Mouse (Mus musculus) liver, embryonic 14.5 days (tissue): ENCODE data around the gene D6Ertd527e. TPM values are rescaled to one million over a fixed set of nuclear protein-coding genes. Genes with fewer than 3 reads are reported as not detected.

ENCODE experiments used
- ATAC-seq: fragments of 200-750 bp; cut with Nextera tagmentation; 2 replicates; pipeline ENCODE4 v1.8.0; 2017; ENCODE audit warnings: moderate number of reproducible peaks, mild to moderate bottlenecking, moderate library complexity; ENCODE audit not compliant: insufficient read depth
- DNase-seq, 3 experiments: peaks; one replicate each; pipeline ENCODE4 v3.0.0-alpha.2; 2012 to 2013; ENCODE audit warnings: low read depth in 3 of 3, low spot score in 3 of 3
- H3K27ac ChIP-seq: fragments of 300-500 bp; sonication (generic); 2 replicates; pipeline ENCODE4 v1.5.1; 2014; ENCODE audit warnings: moderate library complexity, mild to moderate bottlenecking, control low read depth, inconsistent platforms
- H3K27me3 ChIP-seq: fragments of 300-500 bp; sonication (generic); 2 replicates; pipeline ENCODE4 v1.6.1; 2014; ENCODE audit warnings: mild to moderate bottlenecking, low read length, moderate library complexity; ENCODE audit not compliant: control insufficient read depth, insufficient read depth
- H3K36me3 ChIP-seq: fragments of 300-500 bp; sonication (generic); replicated peaks from 2 replicates; pipeline ENCODE4 v1.6.1; 2014; ENCODE audit warnings: low read depth; ENCODE audit not compliant: control insufficient read depth, insufficient read depth
- H3K4me1 ChIP-seq, 2 experiments: fragments of 200-500 bp in 1 of 2; fragments of 300-500 bp in 1 of 2; sonication (generic) in 1 of 2; replicated peaks; 2 replicates each; pipeline ENCODE4 v1.6.1; 2012 to 2014; ENCODE audit warnings: antibody characterized with exemption in 1 of 2, inconsistent platforms in 1 of 2, low read length in 1 of 2; ENCODE audit not compliant: control insufficient read depth in 2 of 2, insufficient read depth in 2 of 2
- H3K4me2 ChIP-seq: fragments of 300-500 bp; sonication (generic); 2 replicates; pipeline ENCODE4 v1.6.1; 2014; ENCODE audit warnings: low read depth, mild to moderate bottlenecking, control low read depth, moderate library complexity
- H3K4me3 ChIP-seq, 2 experiments: fragments of 200-500 bp in 1 of 2; fragments of 300-500 bp in 1 of 2; sonication (generic) in 1 of 2; 2 replicates each; pipeline ENCODE4 v1.5.1; 2012 to 2014; ENCODE audit warnings: low read depth in 2 of 2, low read length in 2 of 2, mild to moderate bottlenecking in 2 of 2, control low read depth in 1 of 2, inconsistent platforms in 1 of 2, moderate library complexity in 1 of 2; ENCODE audit not compliant: insufficient read depth in 1 of 2
- H3K9ac ChIP-seq: fragments of 300-500 bp; sonication (generic); replicated peaks from 2 replicates; pipeline ENCODE4 v1.6.1; 2014; ENCODE audit warnings: mild to moderate bottlenecking, control low read depth, moderate library complexity
- H3K9me3 ChIP-seq: fragments of 300-500 bp; sonication (generic); 2 replicates; pipeline ENCODE4 v1.6.1; 2016; ENCODE audit warnings: low read length, mixed read lengths; ENCODE audit not compliant: control insufficient read depth
- CTCF ChIP-seq: IDR thresholded peaks from 2 replicates; pipeline ENCODE4 v1.5.1; 2016; ENCODE audit warnings: antibody characterized with exemption, low read depth, control low read depth
- EP300 ChIP-seq: IDR thresholded peaks from 2 replicates; pipeline ENCODE4 v1.6.1; 2016; ENCODE audit warnings: antibody characterized with exemption, low read depth
- WGBS: fragments of 180-500 bp; shearing (Covaris S2); extraction: QIAGEN DNeasy Blood & Tissue Kit; methylation state at CpG from one replicate; pipeline ENCODE4 v1.1.7; 2014; ENCODE audit not compliant: insufficient replicate concordance; 5-methylcytosine and 5-hydroxymethylcytosine counted together
- polyA plus RNA-seq, 2 experiments: library from polyadenylated mRNA; depleted of rRNA in 1 of 2; stranded (reverse) in 1 of 2; unstranded in 1 of 2; fragments of >200 nt; fragmentation: Nextera tagmentation in 1 of 2; extraction: Ambion mirVana in 1 of 2; gene quantifications; 2 replicates each; pipeline versions ENCODE4 v1.2.1 to v1.2.3; 2012 to 2014

Gene D6Ertd527e
- polyA plus RNA-seq, 2 experiments: 0.01 TPM; not detected in 1

- no peak overlapping the region for H3K9ac ChIP-seq
- no peak for DNase-seq
- no peaks in the 10 kb centered on the region for H3K27me3 ChIP-seq
- ATAC-seq: no peak
- no peak overlapping the region for H3K27ac ChIP-seq
- no peaks in the 10 kb centered on the region for H3K9me3 ChIP-seq
- TF ChIP-seq EP300 (no peak), CTCF (no peak)
- WGBS: 62% methylated on average over 3 of the region's 3 CpGs
- H3K4me2 ChIP-seq: no peak overlapping the region
- H3K4me1 ChIP-seq: peaks cover 8% of the 10 kb centered on the region in 2 experiments
- no peaks in the 10 kb centered on the region for H3K36me3 ChIP-seq
- H3K4me3 ChIP-seq: no peak overlapping the region
Observed at GRCm38 (mm10) chr6:87133520-87133919, 29.0 kb downstream of the D6Ertd527e start.

DNA sequence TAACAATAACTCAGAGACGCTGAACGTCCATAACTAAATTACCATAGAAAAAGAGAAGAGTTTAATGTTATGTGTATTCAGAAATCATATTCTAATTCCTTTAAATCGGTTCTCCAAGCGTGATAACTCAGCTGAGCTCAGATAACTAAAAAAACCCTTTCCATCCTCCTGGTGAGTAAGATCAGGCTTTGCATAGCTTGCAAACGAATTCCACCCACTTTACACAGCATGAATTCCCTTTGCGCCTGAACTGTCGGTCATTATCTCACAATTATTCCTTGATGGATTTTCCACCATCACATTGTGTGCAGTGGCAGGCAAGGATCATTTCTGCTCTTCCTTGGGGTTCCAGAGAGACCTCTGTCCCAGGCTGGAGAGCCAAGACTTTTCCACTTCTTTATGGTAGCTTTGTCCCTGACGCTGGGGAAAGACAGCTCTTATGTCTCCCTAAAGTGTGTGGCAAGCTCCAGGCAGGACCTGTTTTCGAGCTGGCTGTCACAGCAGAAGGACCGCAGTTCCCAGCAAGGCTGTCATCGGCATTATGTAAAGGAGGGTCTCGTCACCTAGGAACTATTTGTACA, 29.5 kb downstream of the D6Ertd527e start:
- TF ChIP-seq EP300 (no peak), CTCF (no peak)
- H3K36me3 ChIP-seq: no peaks in the 10 kb centered on the region
- no peak overlapping the region for H3K9ac ChIP-seq
- H3K27ac ChIP-seq: no peak overlapping the region
- H3K9me3 ChIP-seq: no peaks in the 10 kb centered on the region
- H3K4me3 ChIP-seq: no peak overlapping the region
- ATAC-seq (no peak), DNase-seq (no peak)
- H3K4me2 ChIP-seq: no peak overlapping the region
- H3K4me1 ChIP-seq: peaks cover 13 to 14% of the 10 kb centered on the region in 2 experiments
- no peaks in the 10 kb centered on the region for H3K27me3 ChIP-seq
- WGBS: 64% methylated on average over 12 of the region's 12 CpGs

GRCm38 (mm10) chr6:87138479-87138878, 33.9 kb downstream of the D6Ertd527e start:
- DNase-seq (peak in 1 of 3 experiments; percentile 46), ATAC-seq (peak; percentile 70)
- Histone ChIP-seq H3K27me3 (no peaks in the 10 kb centered on the region), H3K27ac (peak overlapping the region; percentile 3), H3K4me2 (peak overlapping the region; percentile 14; the same call in 1 of the 2 replicates), H3K4me1 (peaks cover 27% of the 10 kb centered on the region in 2 experiments), H3K36me3 (no peaks in the 10 kb centered on the region), H3K9ac (no peak overlapping the region), H3K4me3 (no peak overlapping the region), H3K9me3 (no peaks in the 10 kb centered on the region)
- TF ChIP-seq EP300 (peak; percentile 38; the same call in 1 of the 2 replicates), CTCF (no peak)
- 21% methylated on average over 5 of the region's 5 CpGs for WGBS

- peak overlapping the region; percentile 21 for H3K4me2 ChIP-seq
- no peaks in the 10 kb centered on the region for H3K9me3 ChIP-seq
- H3K9ac ChIP-seq: no peak overlapping the region
- H3K4me3 ChIP-seq: no peak overlapping the region
- DNase-seq (peak; percentile 28 to 69 (median 58)), ATAC-seq (peak; percentile 83)
- WGBS: 50% methylated on average over 12 of the region's 12 CpGs
- no peaks in the 10 kb centered on the region for H3K36me3 ChIP-seq
- peak overlapping the region; percentile 34; the same call in 1 of the 2 replicates for H3K27ac ChIP-seq
- H3K27me3 ChIP-seq: no peaks in the 10 kb centered on the region
- peaks cover 27% of the 10 kb centered on the region in 2 experiments for H3K4me1 ChIP-seq
- TF ChIP-seq EP300: no peak
- TF ChIP-seq CTCF: no peak
Observed at GRCm38 (mm10) chr6:87139796-87140553, 35.4 kb downstream of the D6Ertd527e start.

DNA sequence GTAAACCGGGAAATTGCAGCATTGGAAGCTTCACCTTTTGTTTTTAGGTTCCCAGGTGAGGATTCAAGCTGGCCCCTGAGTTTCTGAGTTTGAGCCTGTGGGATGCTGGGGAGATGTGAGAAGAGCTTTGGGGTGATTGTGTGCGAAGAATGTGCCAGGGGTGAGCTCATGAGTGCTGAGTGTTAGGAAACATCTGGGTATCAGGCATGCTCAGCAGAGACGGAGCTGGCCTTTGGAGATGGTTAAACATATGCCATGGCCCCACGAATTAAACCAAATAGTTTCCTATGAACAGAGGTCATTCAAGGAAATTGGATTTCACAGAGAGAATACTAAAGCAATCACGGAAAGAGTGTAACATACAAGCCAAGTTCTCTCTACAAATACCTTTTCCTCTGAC, 37.7 kb downstream of the D6Ertd527e start:
- no peak overlapping the region for H3K4me3 ChIP-seq
- ATAC-seq (no peak), DNase-seq (no peak)
- H3K27me3 ChIP-seq: no peaks in the 10 kb centered on the region
- no peaks in the 10 kb centered on the region for H3K9me3 ChIP-seq
- 62% methylated on average over 5 of the region's 5 CpGs for WGBS
- peaks cover 27% of the 10 kb centered on the region in 2 experiments for H3K4me1 ChIP-seq
- TF ChIP-seq CTCF (no peak), EP300 (no peak)
- H3K9ac ChIP-seq: no peak overlapping the region
- H3K36me3 ChIP-seq: no peaks in the 10 kb centered on the region
- no peak overlapping the region for H3K4me2 ChIP-seq
- no peak overlapping the region for H3K27ac ChIP-seq
